Mouse (Mus musculus) forelimb bud, embryonic 11.5 days (tissue): ENCODE measurements around the gene Spata17.

ENCODE experiments used
- DNase-seq: peaks from one replicate; pipeline ENCODE4 v3.0.0-alpha.2; 2012; ENCODE audit warnings: low read depth, low spot score

Gene Spata17

GRCm38 (mm10) chr1:187215181-187216116 is at the start of gene Spata17, which contains the start of gene Gpatch2:
TSS of gene Spata17 (minus strand) at chr1:187215465.
TSS of gene Gpatch2 (plus strand) at chr1:187215508.
- peak; percentile 84 for DNase-seq

DNA sequence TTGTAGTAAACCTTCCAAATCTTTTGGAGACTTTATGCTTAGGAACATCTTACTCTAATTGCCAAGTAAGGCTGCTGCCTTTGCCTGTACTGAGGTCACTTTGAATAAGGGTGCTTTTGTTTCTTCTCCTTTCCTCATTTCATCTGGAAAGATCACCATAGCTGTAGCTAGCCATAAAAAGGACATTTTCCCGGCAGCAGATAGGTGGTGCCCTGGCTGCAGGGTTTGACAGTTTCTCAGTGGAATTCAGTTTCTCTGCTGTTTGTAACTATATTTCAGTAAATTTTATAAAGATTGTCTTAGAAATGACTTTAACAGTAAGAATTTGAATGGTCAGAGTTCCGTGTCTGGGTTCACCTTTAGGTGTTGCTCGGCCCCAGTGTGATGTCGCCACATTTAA is 43.5 kb upstream of the Spata17 start:
- DNase-seq: no peak

GRCm38 (mm10) chr1:187250741-187251262 is 35.5 kb upstream of the Spata17 start:
- DNase-seq: no peak

GRCm38 (mm10) chr1:187244734-187245133 is 29.5 kb upstream of the Spata17 start:
- DNase-seq: no peak

DNA sequence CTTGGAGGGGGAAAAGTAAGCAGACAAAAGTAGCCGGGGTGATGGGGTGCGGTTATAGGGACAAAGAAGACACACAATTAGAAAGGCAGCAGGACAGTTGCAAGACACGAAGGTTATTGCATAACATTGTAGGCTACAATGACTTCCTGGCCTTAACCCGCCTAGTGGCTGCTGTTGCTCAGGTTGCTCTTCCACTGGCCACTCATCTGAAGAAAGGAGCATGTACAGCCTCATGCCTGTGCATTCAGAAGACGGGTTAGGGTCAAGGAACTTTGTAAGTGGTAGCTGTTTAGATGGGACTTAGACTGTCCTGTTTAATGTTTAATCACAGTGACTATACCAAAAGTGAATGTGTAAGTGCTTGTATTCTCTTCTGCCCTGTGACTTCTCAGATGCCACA is 26.1 kb upstream of the Spata17 start:
- DNase-seq: no peak

GRCm38 (mm10) chr1:187240304-187240703 is 25.0 kb upstream of the Spata17 start:
- DNase-seq: no peak

DNA sequence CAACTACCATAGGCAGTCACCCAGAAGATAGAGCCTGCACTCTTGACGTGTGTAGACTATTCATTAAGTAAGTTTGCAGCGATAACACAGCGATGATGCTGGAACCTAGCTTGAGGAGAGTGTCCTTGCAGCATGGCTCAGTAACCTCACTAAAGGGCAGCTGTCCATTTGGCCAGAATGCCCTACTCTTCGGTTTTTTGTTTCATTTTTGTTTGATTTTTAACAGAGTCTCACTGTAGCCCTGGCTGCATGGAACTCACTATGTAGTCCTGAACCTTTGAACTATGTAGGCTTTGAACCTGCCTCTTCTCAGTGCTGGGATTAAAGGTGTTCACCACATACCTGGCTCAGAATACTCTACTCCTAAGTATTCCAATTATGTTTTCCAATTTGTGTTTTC is 22.8 kb upstream of the Spata17 start:
- no peak for DNase-seq

DNA sequence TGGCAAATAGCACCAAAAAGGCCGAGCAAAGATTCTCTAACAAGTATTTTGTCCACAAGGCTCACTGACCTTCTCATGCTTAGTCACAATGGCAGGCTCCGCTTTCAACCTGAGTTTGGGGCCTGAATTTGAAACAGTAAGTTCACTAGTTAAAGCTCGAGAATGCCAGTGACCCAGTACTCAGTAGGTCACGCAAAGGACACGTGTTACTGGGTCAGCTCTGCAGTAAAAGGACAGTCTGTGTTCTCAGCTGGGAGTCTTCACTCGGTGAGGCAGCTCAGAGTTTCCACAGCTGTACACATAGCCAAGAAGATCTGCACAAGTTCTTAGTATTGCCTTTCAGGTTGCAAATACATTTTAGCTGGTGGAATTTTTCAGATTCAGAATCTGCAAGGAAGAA is 21.0 kb upstream of the Spata17 start:
- DNase-seq: no peak

DNA sequence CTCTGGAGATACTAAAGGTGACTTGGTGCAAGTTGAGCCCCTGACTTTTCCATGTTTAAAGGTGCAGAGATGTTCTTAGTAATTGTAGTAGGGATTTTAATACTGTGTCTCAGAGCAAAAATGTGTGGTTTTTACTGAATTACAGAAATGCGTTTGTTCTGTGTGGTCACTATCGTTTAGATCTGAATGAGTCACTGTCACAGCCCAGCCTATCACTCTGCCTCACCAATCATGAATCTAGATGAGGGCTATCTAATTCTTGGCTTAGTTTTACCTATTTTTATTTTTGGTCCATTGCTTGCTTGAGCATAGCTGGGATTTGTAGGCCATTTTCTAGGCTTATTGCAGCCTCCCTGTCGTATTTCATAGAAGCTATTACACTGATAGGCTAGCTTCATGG is 19.9 kb upstream of the Spata17 start:
- no peak for DNase-seq

- DNase-seq: no peak
Measured at GRCm38 (mm10) chr1:187232996-187233615, 17.8 kb upstream of the Spata17 start.

- DNase-seq: no peak
Measured at GRCm38 (mm10) chr1:187232196-187232955, 17.1 kb upstream of the Spata17 start.

- DNase-seq: no peak
Measured at GRCm38 (mm10) chr1:187230255-187230654, 15.0 kb upstream of the Spata17 start.

- DNase-seq: no peak
Measured at GRCm38 (mm10) chr1:187228414-187229146, 13.3 kb upstream of the Spata17 start.

DNA sequence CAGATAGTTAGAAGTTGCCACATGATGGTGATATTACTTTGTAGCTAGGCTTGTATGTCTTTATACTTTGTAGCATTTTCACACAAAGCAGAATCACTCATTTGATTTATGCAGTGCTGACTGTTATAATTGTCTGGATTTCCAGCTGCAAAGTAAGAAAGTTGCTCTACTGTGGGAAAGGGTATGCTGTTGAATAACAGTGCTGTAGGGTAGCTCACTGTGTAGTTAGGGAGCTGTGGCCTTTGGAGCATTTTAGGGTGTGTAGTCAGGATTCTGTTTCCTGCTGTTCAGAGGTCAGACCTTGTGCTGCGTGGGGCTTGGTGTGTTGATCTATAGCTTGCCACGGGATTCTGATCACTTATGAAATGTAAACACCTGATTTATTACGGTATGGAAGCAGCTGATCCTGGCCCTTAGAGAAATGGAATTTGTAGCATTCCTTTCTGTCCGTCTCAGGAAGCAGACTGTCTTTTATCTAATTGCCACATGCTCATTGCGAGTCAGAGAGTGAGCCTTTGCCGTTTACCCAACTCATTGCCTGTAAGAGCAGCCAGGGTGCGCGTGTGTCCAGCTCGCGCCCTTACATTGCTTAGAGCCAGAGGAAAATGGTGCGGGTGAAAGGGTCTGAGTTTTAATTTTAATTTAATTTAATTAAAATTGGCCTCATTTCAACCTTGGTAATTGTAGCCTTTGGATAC is 11.2 kb upstream of the Spata17 start:
- no peak for DNase-seq

- DNase-seq: no peak
Measured at GRCm38 (mm10) chr1:187220756-187221155, 5.5 kb upstream of the Spata17 start.

DNA sequence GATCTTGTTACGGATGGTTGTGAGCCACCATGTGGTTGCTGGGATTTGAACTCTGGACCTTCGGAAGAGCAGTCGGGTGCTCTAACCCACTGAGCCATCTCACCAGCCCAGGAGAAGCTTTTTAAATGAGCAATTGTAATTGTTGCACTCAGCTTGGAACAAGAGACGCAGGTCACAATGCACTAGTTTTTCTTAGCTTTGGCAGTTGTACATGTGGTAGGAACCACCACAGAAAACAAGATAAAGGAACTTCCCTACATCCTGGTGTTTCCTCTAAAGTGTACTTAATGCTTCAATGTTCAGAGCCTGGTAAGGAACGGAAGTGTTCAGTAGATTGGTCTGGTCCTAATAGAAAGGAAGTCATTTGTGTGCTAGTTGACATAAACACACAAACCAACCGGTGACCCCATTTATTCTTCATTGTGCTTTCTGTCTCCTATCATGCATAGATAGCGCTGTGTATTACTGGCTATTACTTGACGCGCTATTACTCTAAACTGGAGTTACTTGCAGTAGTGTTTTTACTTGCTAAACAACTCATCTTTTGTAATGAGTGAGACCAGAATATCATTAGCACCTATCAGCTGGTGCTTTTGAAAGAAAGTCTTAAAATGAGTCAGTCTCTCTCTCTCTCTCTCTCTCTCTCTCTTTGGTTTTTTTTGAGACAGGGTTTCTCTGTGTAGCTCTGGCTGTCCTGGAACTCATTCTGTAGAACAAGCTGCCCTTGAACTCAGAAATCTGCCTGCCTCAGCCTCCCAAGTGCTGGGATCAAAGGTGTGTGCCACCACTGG is 1.6 kb upstream of the Spata17 start:
- no peak for DNase-seq

DNA sequence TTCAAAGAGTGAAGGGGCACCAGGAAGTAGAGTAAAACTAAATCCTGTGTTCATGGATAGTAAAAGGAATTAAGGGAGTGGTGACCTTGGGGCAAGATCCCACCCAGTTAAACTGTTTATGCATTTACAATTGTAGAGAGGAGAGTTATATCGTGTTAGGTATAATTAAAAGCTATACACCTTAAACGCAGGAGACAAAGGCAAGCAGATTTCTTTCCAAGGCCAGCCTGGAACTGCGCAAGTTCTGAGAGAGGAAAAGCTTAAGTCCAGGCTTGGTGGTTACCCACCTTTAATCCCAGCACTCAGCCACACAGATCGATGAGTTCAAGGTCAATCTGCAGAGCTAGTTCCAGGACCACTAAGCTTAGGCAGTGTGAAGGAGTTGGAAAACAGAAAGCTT is 4.5 kb downstream of the Spata17 start:
- no peak for DNase-seq

GRCm38 (mm10) chr1:187209496-187209895 is 5.8 kb downstream of the Spata17 start:
- no peak for DNase-seq

- no peak for DNase-seq
Measured at GRCm38 (mm10) chr1:187205506-187205905, 9.8 kb downstream of the Spata17 start.

GRCm38 (mm10) chr1:187178546-187178945 is 36.7 kb downstream of the Spata17 start:
- DNase-seq: no peak
